Mouse (Mus musculus): Measurements from ENCODE around the gene Pdzd2. TPM values are rescaled to one million over a fixed set of nuclear protein-coding genes. Genes with fewer than 3 reads are reported as not detected.

Gene Pdzd2
- polyA plus RNA-seq, 1 experiment = 125 TPM

GRCm38 (mm10) chr15:12518370-12518973, 221.3 kb downstream of the Pdzd2 start:
- no peak for DNase-seq
- TF ChIP-seq POLR2A (IDR thresholded peaks at IDR 0.05; ENCODE audit: borderline replicate concordance, extremely low read depth, low read depth, low read length) = no peak
- no peak for TF ChIP-seq CTCF (IDR thresholded peaks at IDR 0.05; ENCODE audit: insufficient read depth, low read length)
- Histone ChIP-seq H3K4me1 (ENCODE audit: control insufficient read depth, insufficient read depth, low read length) (peaks cover 8% of the 10 kb centered on the region), H3K4me3 (replicated peaks; ENCODE audit: extremely low read depth, low read depth, low read length) (no peak overlapping the region)
- 53% methylated on average over 14 of the region's 14 CpGs for WGBS

GRCm38 (mm10) chr15:12517314-12517813, 222.4 kb downstream of the Pdzd2 start:
- TF ChIP-seq CTCF (IDR thresholded peaks at IDR 0.05; ENCODE audit: insufficient read depth, low read length) (no peak), POLR2A (IDR thresholded peaks at IDR 0.05; ENCODE audit: borderline replicate concordance, extremely low read depth, low read depth, low read length) (no peak)
- no peak for DNase-seq
- 56% methylated on average over 9 of the region's 9 CpGs for WGBS
- H3K4me3 ChIP-seq (replicated peaks; ENCODE audit: extremely low read depth, low read depth, low read length) = no peak overlapping the region
- H3K4me1 ChIP-seq (ENCODE audit: control insufficient read depth, insufficient read depth, low read length) = peaks cover 8% of the 10 kb centered on the region

GRCm38 (mm10) chr15:12515272-12515844, 224.4 kb downstream of the Pdzd2 start:
- DNase-seq = no peak
- Histone ChIP-seq H3K4me1 (ENCODE audit: control insufficient read depth, insufficient read depth, low read length) (peaks cover 8% of the 10 kb centered on the region), H3K4me3 (replicated peaks; ENCODE audit: extremely low read depth, low read depth, low read length) (no peak overlapping the region)
- 73% methylated on average over 9 of the region's 9 CpGs for WGBS
- TF ChIP-seq POLR2A (IDR thresholded peaks at IDR 0.05; ENCODE audit: borderline replicate concordance, extremely low read depth, low read depth, low read length) (no peak), CTCF (IDR thresholded peaks at IDR 0.05; ENCODE audit: insufficient read depth, low read length) (no peak)

GRCm38 (mm10) chr15:12513526-12513925, 226.2 kb downstream of the Pdzd2 start:
- H3K4me3 ChIP-seq (replicated peaks; ENCODE audit: extremely low read depth, low read depth, low read length) = no peak overlapping the region
- DNase-seq = no peak
- H3K4me1 ChIP-seq (ENCODE audit: control insufficient read depth, insufficient read depth, low read length) = peaks cover 6% of the 10 kb centered on the region; the same call in 1 of the 2 replicates
- 67% methylated on average over 9 of the region's 9 CpGs for WGBS
- TF ChIP-seq POLR2A (IDR thresholded peaks at IDR 0.05; ENCODE audit: borderline replicate concordance, extremely low read depth, low read depth, low read length) (no peak), CTCF (IDR thresholded peaks at IDR 0.05; ENCODE audit: insufficient read depth, low read length) (no peak)

- WGBS = 74% methylated on average over 10 of the region's 10 CpGs
Observed at GRCm38 (mm10) chr15:12508765-12509377, 230.9 kb downstream of the Pdzd2 start.

GRCm38 (mm10) chr15:12507523-12507922, 232.2 kb downstream of the Pdzd2 start:
- Histone ChIP-seq H3K4me1 (ENCODE audit: control insufficient read depth, insufficient read depth, low read length) (peaks cover 2% of the 10 kb centered on the region; the same call in 1 of the 2 replicates), H3K4me3 (replicated peaks; ENCODE audit: extremely low read depth, low read depth, low read length) (no peak overlapping the region)
- DNase-seq = no peak
- 77% methylated on average over 4 of the region's 4 CpGs for WGBS
- TF ChIP-seq POLR2A (IDR thresholded peaks at IDR 0.05; ENCODE audit: borderline replicate concordance, extremely low read depth, low read depth, low read length) = no peak

More at GRCm38 (mm10) chr15:12508765-12509377, 230.9 kb downstream of the Pdzd2 start:
- DNase-seq = no peak
- TF ChIP-seq CTCF (IDR thresholded peaks at IDR 0.05; ENCODE audit: insufficient read depth, low read length) (no peak), POLR2A (IDR thresholded peaks at IDR 0.05; ENCODE audit: borderline replicate concordance, extremely low read depth, low read depth, low read length) (no peak)
- Histone ChIP-seq H3K4me3 (replicated peaks; ENCODE audit: extremely low read depth, low read depth, low read length) (no peak overlapping the region), H3K4me1 (ENCODE audit: control insufficient read depth, insufficient read depth, low read length) (peaks cover under 1% of the 10 kb centered on the region; the same call in 1 of the 2 replicates)

- WGBS = 86% methylated on average over 10 of the region's 10 CpGs
- H3K4me3 ChIP-seq (replicated peaks; ENCODE audit: extremely low read depth, low read depth, low read length) = no peak overlapping the region
- TF ChIP-seq CTCF (IDR thresholded peaks at IDR 0.05; ENCODE audit: insufficient read depth, low read length) (no peak), POLR2A (IDR thresholded peaks at IDR 0.05; ENCODE audit: borderline replicate concordance, extremely low read depth, low read depth, low read length) (no peak)
- no peak for DNase-seq
- peaks cover 2% of the 10 kb centered on the region; the same call in 1 of the 2 replicates for H3K4me1 ChIP-seq (ENCODE audit: control insufficient read depth, insufficient read depth, low read length)
Observed at GRCm38 (mm10) chr15:12506514-12506913, 233.2 kb downstream of the Pdzd2 start.

- TF ChIP-seq POLR2A (IDR thresholded peaks at IDR 0.05; ENCODE audit: borderline replicate concordance, extremely low read depth, low read depth, low read length) = no peak
- TF ChIP-seq CTCF (IDR thresholded peaks at IDR 0.05; ENCODE audit: insufficient read depth, low read length) = no peak
- Histone ChIP-seq H3K4me3 (replicated peaks; ENCODE audit: extremely low read depth, low read depth, low read length) (no peak overlapping the region), H3K4me1 (ENCODE audit: control insufficient read depth, insufficient read depth, low read length) (peaks cover 2% of the 10 kb centered on the region; the same call in 1 of the 2 replicates)
- WGBS = 82% methylated on average over 4 of the region's 4 CpGs
- DNase-seq = no peak
Observed at GRCm38 (mm10) chr15:12506085-12506484, 233.6 kb downstream of the Pdzd2 start.

- Histone ChIP-seq H3K4me3 (replicated peaks; ENCODE audit: extremely low read depth, low read depth, low read length) (no peak overlapping the region), H3K4me1 (ENCODE audit: control insufficient read depth, insufficient read depth, low read length) (peaks cover 2% of the 10 kb centered on the region; the same call in 1 of the 2 replicates)
- no peak for TF ChIP-seq CTCF (IDR thresholded peaks at IDR 0.05; ENCODE audit: insufficient read depth, low read length)
- TF ChIP-seq POLR2A (IDR thresholded peaks at IDR 0.05; ENCODE audit: borderline replicate concordance, extremely low read depth, low read depth, low read length) = no peak
- DNase-seq = no peak
- WGBS = 84% methylated on average over 11 of the region's 11 CpGs
Observed at GRCm38 (mm10) chr15:12505556-12505955, 234.2 kb downstream of the Pdzd2 start.

All from lung, adult 2 months (tissue).